Mouse (Mus musculus): ENCODE data around the gene Chst3. TPM values are rescaled to one million over a fixed set of nuclear protein-coding genes. Genes with fewer than 3 reads are reported as not detected.
A peak's percentile ranks its signal among the peaks of the same experiment; 100 is the strongest.

The Chst3 gene
- polyA plus RNA-seq, 1 experiment from 2014 or later = 0.26 TPM

DNA sequence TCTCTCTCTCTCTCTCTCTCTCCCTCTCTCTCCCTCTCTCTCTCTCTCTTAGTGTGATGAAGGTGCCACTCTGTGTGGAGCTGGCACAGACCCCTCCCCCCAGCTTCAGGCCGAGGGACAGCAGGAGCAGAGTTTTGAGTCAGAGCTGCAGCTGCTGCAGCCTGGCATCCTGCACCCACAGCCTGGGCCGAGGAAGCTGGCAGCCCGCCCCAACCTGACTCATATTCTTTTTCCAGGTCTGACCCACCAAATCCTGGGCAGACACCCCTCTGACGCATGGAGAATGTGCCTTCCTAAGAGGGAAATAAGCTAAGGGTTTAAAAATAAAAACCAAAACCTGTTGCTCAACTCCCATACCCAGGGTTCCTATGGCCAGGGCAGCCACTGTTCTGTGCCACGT is 9.8 kb downstream of the Chst3 start:
- H3K4me3 ChIP-seq (ENCODE audit: control insufficient read depth in 1 of 2, insufficient read depth in 1 of 2, low read depth in 1 of 2, low read length in 2 of 2) = no peak overlapping the region
- 0 out of 2 replicates have a peak overlapping the region, but pooled peaks have one; percentile 13 for H3K4me2 ChIP-seq (ENCODE audit: low read length)
- no peaks in the 10 kb centered on the region for H3K9me3 ChIP-seq (ENCODE audit: control insufficient read depth, low read length)
- peak; percentile 17; the same call in 1 of the 2 replicates for ATAC-seq (ENCODE audit: insufficient number of reproducible peaks, insufficient read depth, low FRiP score, low read depth)
- peak overlapping the region; percentile 28 to 58; a peak in 3 of 4 replicates for H3K27ac ChIP-seq (replicated peaks in 1 of 2; ENCODE audit: control insufficient read depth in 1 of 2, insufficient read depth in 1 of 2, low read depth in 2 of 2, low read length in 2 of 2)
- peaks cover 40 to 57% of the 10 kb centered on the region in 2 experiments for H3K4me1 ChIP-seq (ENCODE audit: control insufficient read depth in 2 of 2, insufficient read depth in 2 of 2, low read length in 2 of 2)
- WGBS = 32% methylated on average over 5 of the region's 5 CpGs
- H3K9ac ChIP-seq (ENCODE audit: low read length) = peak overlapping the region; percentile 38; the same call in 1 of the 2 replicates
- 0 out of 2 replicates have a peak, but pooled peaks cover 6% of the 10 kb centered on the region for H3K27me3 ChIP-seq (ENCODE audit: control insufficient read depth, insufficient read depth, low read length)
- no peaks in the 10 kb centered on the region for H3K36me3 ChIP-seq (ENCODE audit: control insufficient read depth, insufficient read depth, low read length)

DNA sequence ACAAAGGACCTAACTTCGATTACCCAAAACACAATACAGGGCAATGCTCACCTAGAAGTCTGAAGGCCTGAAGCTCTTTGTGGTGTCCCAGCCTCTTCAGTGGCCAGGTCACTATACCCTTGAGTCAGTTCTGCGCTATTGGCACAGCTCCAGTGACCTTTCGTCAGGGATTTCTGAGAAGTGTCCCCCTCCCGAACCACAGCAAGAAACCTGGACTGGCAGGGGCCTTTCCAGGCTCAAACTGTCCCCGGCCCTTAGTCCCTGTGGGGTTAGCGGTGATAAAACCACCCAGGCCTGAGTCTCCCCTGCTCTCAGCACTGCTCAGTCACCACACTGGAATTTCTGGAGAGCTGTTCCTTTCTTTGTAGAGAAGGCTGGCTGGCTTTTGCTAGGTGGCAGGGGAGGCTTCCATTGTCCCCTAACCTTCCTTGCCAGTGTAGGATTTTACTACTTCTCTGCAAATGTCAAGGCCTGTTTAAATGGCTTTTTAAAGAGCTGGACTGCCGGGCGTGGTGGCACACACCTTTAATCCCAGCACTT is 11.8 kb downstream of the Chst3 start:
- Histone ChIP-seq H3K36me3 (ENCODE audit: control insufficient read depth, insufficient read depth, low read length) (no peaks in the 10 kb centered on the region), H3K27ac (replicated peaks in 1 of 2; ENCODE audit: control insufficient read depth in 1 of 2, insufficient read depth in 1 of 2, low read depth in 2 of 2, low read length in 2 of 2) (peak overlapping the region; percentile 71 to 78), H3K4me1 (ENCODE audit: control insufficient read depth in 2 of 2, insufficient read depth in 2 of 2, low read length in 2 of 2) (peaks cover 32 to 48% of the 10 kb centered on the region in 2 experiments), H3K27me3 (ENCODE audit: control insufficient read depth, insufficient read depth, low read length) (peaks cover 4% of the 10 kb centered on the region; the same call in 1 of the 2 replicates), H3K9ac (ENCODE audit: low read length) (no peak overlapping the region), H3K4me3 (ENCODE audit: control insufficient read depth in 1 of 2, insufficient read depth in 1 of 2, low read depth in 1 of 2, low read length in 2 of 2) (no peak overlapping the region), H3K4me2 (ENCODE audit: low read length) (no peak overlapping the region), H3K9me3 (ENCODE audit: control insufficient read depth, low read length) (no peaks in the 10 kb centered on the region)
- 36% methylated on average over 8 of the region's 8 CpGs for WGBS
- 0 out of 2 replicates have a peak, but pooled peaks have one; percentile 19 for ATAC-seq (ENCODE audit: insufficient number of reproducible peaks, insufficient read depth, low FRiP score, low read depth)

DNA sequence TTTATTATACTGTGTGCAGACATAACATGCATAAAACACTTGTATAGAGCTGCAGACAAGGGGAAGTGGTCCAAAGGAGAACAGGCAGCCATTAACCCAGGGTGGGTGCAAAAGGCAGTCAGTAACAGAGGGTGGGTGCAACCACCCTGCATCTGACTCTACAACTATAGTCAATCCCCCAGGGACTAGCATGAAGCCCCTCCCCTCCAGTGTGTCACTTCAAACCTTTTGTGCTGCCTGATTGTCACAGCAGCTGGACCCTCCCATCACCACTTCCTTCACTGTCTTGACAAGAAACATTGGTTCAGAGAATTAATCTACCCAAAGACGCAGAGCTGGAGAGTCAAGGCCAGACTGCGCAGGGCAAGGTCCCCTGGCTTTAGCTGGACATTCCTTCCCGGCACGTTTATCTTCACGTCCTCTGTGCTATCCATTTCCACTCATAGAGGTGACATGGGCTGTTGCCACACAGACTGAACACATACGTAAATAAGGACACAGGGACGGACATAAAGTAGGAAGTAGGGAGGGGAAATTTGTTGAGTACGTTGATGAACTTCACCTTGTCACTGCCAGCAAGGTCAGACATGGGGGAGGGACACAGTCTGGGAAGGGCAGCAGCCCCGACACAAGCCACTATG is 13.3 kb downstream of the Chst3 start:
- peaks cover 28 to 35% of the 10 kb centered on the region in 2 experiments for H3K4me1 ChIP-seq (ENCODE audit: control insufficient read depth in 2 of 2, insufficient read depth in 2 of 2, low read length in 2 of 2)
- H3K9me3 ChIP-seq (ENCODE audit: control insufficient read depth, low read length) = no peaks in the 10 kb centered on the region
- WGBS = 17% methylated on average over 9 of the region's 9 CpGs
- no peak overlapping the region for H3K4me3 ChIP-seq (ENCODE audit: control insufficient read depth in 1 of 2, insufficient read depth in 1 of 2, low read depth in 1 of 2, low read length in 2 of 2)
- peaks cover 11% of the 10 kb centered on the region; the same call in 1 of the 2 replicates for H3K27me3 ChIP-seq (ENCODE audit: control insufficient read depth, insufficient read depth, low read length)
- no peak overlapping the region for H3K4me2 ChIP-seq (ENCODE audit: low read length)
- H3K36me3 ChIP-seq (ENCODE audit: control insufficient read depth, insufficient read depth, low read length) = no peaks in the 10 kb centered on the region
- H3K9ac ChIP-seq (ENCODE audit: low read length) = no peak overlapping the region
- H3K27ac ChIP-seq (replicated peaks in 1 of 2; ENCODE audit: control insufficient read depth in 1 of 2, insufficient read depth in 1 of 2, low read depth in 2 of 2, low read length in 2 of 2) = peak overlapping the region; percentile 51 to 58; a peak in 3 of 4 replicates
- no peak for ATAC-seq (ENCODE audit: insufficient number of reproducible peaks, insufficient read depth, low FRiP score, low read depth)

DNA sequence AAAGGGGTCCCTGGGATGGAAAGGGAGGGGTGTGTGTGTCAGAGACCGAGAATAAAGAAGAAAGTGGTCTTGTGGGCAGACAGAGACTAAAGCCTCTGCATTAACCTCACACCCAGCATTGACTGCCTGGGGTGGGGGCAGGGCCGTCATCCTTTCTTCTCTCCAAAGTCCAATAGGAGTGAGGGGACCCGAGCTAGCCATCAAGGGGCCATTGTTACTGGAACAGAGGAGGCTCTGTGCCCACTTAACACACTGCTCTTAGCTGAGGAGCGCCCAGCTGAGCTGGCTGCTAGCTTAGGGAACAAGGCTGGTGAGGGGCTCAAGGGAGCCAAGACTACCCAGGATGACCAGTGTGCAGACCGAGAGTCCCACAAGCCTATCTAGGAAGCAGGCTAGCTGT is 16.3 kb downstream of the Chst3 start:
- no peak overlapping the region for H3K4me3 ChIP-seq (ENCODE audit: control insufficient read depth in 1 of 2, insufficient read depth in 1 of 2, low read depth in 1 of 2, low read length in 2 of 2)
- WGBS = 40% methylated on average over 5 of the region's 5 CpGs
- no peaks in the 10 kb centered on the region for H3K9me3 ChIP-seq (ENCODE audit: control insufficient read depth, low read length)
- peaks cover 11% of the 10 kb centered on the region; the same call in 1 of the 2 replicates for H3K27me3 ChIP-seq (ENCODE audit: control insufficient read depth, insufficient read depth, low read length)
- no peak overlapping the region for H3K27ac ChIP-seq (replicated peaks in 1 of 2; ENCODE audit: control insufficient read depth in 1 of 2, insufficient read depth in 1 of 2, low read depth in 2 of 2, low read length in 2 of 2)
- peaks cover 10 to 15% of the 10 kb centered on the region in 2 experiments for H3K4me1 ChIP-seq (ENCODE audit: control insufficient read depth in 2 of 2, insufficient read depth in 2 of 2, low read length in 2 of 2)
- no peak overlapping the region for H3K4me2 ChIP-seq (ENCODE audit: low read length)
- no peak for ATAC-seq (ENCODE audit: insufficient number of reproducible peaks, insufficient read depth, low FRiP score, low read depth)
- no peak overlapping the region for H3K9ac ChIP-seq (ENCODE audit: low read length)
- no peaks in the 10 kb centered on the region for H3K36me3 ChIP-seq (ENCODE audit: control insufficient read depth, insufficient read depth, low read length)

DNA sequence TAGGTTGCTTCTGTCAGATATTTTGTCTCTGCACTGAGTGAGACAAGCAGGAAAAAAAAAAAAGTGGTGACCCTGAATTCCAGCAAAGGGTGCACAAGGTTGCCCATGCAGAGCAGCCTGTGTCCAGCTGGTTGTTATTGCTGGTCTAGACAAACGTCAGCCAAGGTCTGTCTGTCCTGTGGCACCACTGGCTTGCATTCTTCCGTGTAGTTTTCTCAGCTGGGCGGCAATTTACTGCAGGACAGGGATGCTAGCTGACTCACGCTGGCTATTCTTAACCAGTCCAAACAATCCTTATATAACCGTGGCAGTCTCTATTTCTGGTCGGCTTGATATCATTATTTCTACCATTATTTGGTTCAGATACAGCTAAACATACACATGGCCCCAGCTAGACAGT is 18.1 kb downstream of the Chst3 start:
- Histone ChIP-seq H3K27ac (replicated peaks in 1 of 2; ENCODE audit: control insufficient read depth in 1 of 2, insufficient read depth in 1 of 2, low read depth in 2 of 2, low read length in 2 of 2) (no peak overlapping the region), H3K36me3 (ENCODE audit: control insufficient read depth, insufficient read depth, low read length) (no peaks in the 10 kb centered on the region), H3K4me1 (ENCODE audit: control insufficient read depth in 2 of 2, insufficient read depth in 2 of 2, low read length in 2 of 2) (peaks cover 8 to 15% of the 10 kb centered on the region in 2 experiments), H3K9me3 (ENCODE audit: control insufficient read depth, low read length) (no peaks in the 10 kb centered on the region), H3K4me3 (ENCODE audit: control insufficient read depth in 1 of 2, insufficient read depth in 1 of 2, low read depth in 1 of 2, low read length in 2 of 2) (no peak overlapping the region), H3K27me3 (ENCODE audit: control insufficient read depth, insufficient read depth, low read length) (peaks cover 11% of the 10 kb centered on the region; the same call in 1 of the 2 replicates), H3K9ac (ENCODE audit: low read length) (no peak overlapping the region), H3K4me2 (ENCODE audit: low read length) (no peak overlapping the region)
- ATAC-seq (ENCODE audit: insufficient number of reproducible peaks, insufficient read depth, low FRiP score, low read depth) = no peak
- 60% methylated on average over 6 of the region's 6 CpGs for WGBS

DNA sequence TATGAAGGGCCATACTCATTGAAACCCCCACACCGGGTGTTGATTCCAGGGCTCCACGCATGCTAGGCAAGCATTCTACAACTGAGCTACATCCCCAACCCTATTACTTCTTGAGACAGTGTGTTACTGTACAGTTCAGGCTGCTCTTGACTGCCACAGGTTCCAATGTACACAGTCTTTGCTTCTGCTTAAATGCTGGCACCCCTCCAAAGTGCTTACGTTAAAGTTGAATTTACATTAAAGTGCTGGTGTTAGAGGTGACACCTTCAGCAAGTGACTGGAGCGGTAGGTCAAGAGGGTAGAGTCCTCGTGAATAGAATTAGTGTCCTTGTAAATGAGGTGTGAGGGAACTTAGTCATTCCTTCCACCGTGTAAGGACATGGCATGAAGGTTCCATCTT is 19.7 kb downstream of the Chst3 start:
- Histone ChIP-seq H3K27ac (replicated peaks in 1 of 2; ENCODE audit: control insufficient read depth in 1 of 2, insufficient read depth in 1 of 2, low read depth in 2 of 2, low read length in 2 of 2) (no peak overlapping the region), H3K36me3 (ENCODE audit: control insufficient read depth, insufficient read depth, low read length) (no peaks in the 10 kb centered on the region), H3K4me1 (ENCODE audit: control insufficient read depth in 2 of 2, insufficient read depth in 2 of 2, low read length in 2 of 2) (peaks cover 16 to 24% of the 10 kb centered on the region in 2 experiments), H3K27me3 (ENCODE audit: control insufficient read depth, insufficient read depth, low read length) (peaks cover 11% of the 10 kb centered on the region; the same call in 1 of the 2 replicates), H3K4me3 (ENCODE audit: control insufficient read depth in 1 of 2, insufficient read depth in 1 of 2, low read depth in 1 of 2, low read length in 2 of 2) (no peak overlapping the region), H3K9me3 (ENCODE audit: control insufficient read depth, low read length) (no peaks in the 10 kb centered on the region), H3K9ac (ENCODE audit: low read length) (no peak overlapping the region), H3K4me2 (ENCODE audit: low read length) (no peak overlapping the region)
- no peak for ATAC-seq (ENCODE audit: insufficient number of reproducible peaks, insufficient read depth, low FRiP score, low read depth)
- WGBS = 73% methylated on average over 6 of the region's 6 CpGs

DNA sequence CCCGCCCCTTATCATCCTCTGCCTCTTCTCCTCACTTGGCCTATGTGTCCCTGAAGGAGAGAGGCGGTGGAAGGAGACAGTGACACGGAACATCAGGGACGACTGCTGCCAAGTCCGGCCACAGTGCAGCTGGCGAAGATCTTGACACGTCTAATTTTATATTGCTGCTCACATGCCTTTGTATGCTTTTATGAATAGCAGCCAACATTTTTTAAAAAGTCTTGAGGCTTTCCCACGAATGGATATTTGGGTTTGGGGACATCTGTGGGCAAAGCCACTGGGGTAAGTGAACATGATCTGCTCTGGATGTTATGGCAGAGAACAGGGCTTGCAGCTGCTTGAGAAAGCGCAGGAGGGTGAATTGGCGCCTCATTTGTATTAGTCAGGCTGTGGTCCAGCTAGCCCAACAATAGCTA is 21.6 kb downstream of the Chst3 start:
- H3K27me3 ChIP-seq (ENCODE audit: control insufficient read depth, insufficient read depth, low read length) = 0 out of 2 replicates have a peak, but pooled peaks cover 10% of the 10 kb centered on the region
- H3K27ac ChIP-seq (replicated peaks in 1 of 2; ENCODE audit: control insufficient read depth in 1 of 2, insufficient read depth in 1 of 2, low read depth in 2 of 2, low read length in 2 of 2) = no peak overlapping the region
- H3K36me3 ChIP-seq (ENCODE audit: control insufficient read depth, insufficient read depth, low read length) = no peaks in the 10 kb centered on the region
- 61% methylated on average over 10 of the region's 10 CpGs for WGBS
- no peak overlapping the region for H3K4me3 ChIP-seq (ENCODE audit: control insufficient read depth in 1 of 2, insufficient read depth in 1 of 2, low read depth in 1 of 2, low read length in 2 of 2)
- no peak overlapping the region for H3K9ac ChIP-seq (ENCODE audit: low read length)
- no peak for ATAC-seq (ENCODE audit: insufficient number of reproducible peaks, insufficient read depth, low FRiP score, low read depth)
- peaks cover 26 to 35% of the 10 kb centered on the region in 2 experiments for H3K4me1 ChIP-seq (ENCODE audit: control insufficient read depth in 2 of 2, insufficient read depth in 2 of 2, low read length in 2 of 2)
- no peak overlapping the region for H3K4me2 ChIP-seq (ENCODE audit: low read length)
- H3K9me3 ChIP-seq (ENCODE audit: control insufficient read depth, low read length) = no peaks in the 10 kb centered on the region
